Mouse (Mus musculus) midbrain, embryonic 16.5 days (tissue): Measurements from ENCODE around the gene Trim63. TPM values are rescaled to one million over a fixed set of nuclear protein-coding genes. Genes with fewer than 3 reads are reported as not detected.

Experiments used
- ATAC-seq: fragments of 200-750 bp; cut with Nextera tagmentation; 2 replicates; pipeline ENCODE4 v1.8.0; 2017; ENCODE audit warnings: moderate TSS enrichment
- H3K27ac ChIP-seq: fragments of 300-500 bp; sonication (generic); 2 replicates; pipeline ENCODE4 v1.5.1; 2014; ENCODE audit warnings: mild to moderate bottlenecking, low read length, mixed read lengths
- H3K27me3 ChIP-seq: fragments of 300-500 bp; sonication (generic); 2 replicates; pipeline ENCODE4 v1.6.1; 2014; ENCODE audit warnings: low read depth, low read length, mixed read lengths; ENCODE audit not compliant: control insufficient read depth, insufficient read depth
- H3K36me3 ChIP-seq: fragments of 300-500 bp; sonication (generic); 2 replicates; pipeline ENCODE4 v1.6.1; 2014; ENCODE audit warnings: mild to moderate bottlenecking, low read length, moderate library complexity, mixed read lengths; ENCODE audit not compliant: control insufficient read depth, insufficient read depth
- H3K4me1 ChIP-seq: fragments of 300-500 bp; sonication (generic); 2 replicates; pipeline ENCODE4 v1.6.1; 2014; ENCODE audit warnings: mild to moderate bottlenecking, low read length, mixed read lengths; ENCODE audit not compliant: control insufficient read depth, insufficient read depth
- H3K4me2 ChIP-seq: fragments of 300-500 bp; sonication (generic); 2 replicates; pipeline ENCODE4 v1.6.1; 2014; ENCODE audit warnings: mild to moderate bottlenecking, low read length, mixed read lengths
- H3K4me3 ChIP-seq: fragments of 300-500 bp; sonication (generic); 2 replicates; pipeline ENCODE4 v1.5.1; 2014; ENCODE audit warnings: low read depth, mild to moderate bottlenecking, low read length, moderate library complexity, mixed read lengths
- H3K9ac ChIP-seq: fragments of 300-500 bp; sonication (generic); 2 replicates; pipeline ENCODE4 v1.6.1; 2014; ENCODE audit warnings: low read depth, low read length, mixed read lengths
- H3K9me3 ChIP-seq: fragments of 300-500 bp; sonication (generic); replicated peaks from 2 replicates; pipeline ENCODE4 v1.6.1; 2014; ENCODE audit warnings: mild to moderate bottlenecking, low read length, mixed read lengths; ENCODE audit not compliant: control insufficient read depth, poor library complexity, severe bottlenecking
- WGBS: fragments of 180-500 bp; shearing (Covaris S2); extraction: QIAGEN DNeasy Blood & Tissue Kit; methylation state at CpG from one replicate; pipeline ENCODE4 v1.1.7; 2014; 5-methylcytosine and 5-hydroxymethylcytosine counted together
- polyA plus RNA-seq: library from polyadenylated mRNA; unstranded; fragments of >200 nt; fragmentation: Nextera tagmentation; extraction: Ambion mirVana; gene quantifications from 2 replicates; pipeline ENCODE4 v1.2.1, GENCODE M21; 2015

Trim63 gene
- polyA plus RNA-seq, 1 experiment from 2014 or later: 0.62 TPM

DNA sequence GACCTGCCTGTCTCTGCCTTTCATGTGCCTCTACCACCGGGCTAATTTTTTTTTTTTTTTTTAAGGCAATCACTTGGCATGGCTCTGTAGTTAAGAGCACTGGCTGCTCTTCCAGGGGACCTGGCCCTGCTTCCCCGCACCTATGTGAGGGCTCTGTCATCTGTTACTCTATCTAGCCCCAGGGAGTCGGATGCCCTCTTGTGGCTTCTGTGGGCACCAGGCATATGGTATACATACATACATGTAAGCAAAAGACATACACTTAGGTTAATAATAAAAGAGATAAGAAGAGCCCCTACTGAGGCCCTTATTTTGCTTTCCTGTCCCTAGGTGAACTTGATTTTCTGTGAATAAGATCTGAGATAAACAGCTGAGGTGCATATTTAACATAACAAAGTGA is 29.7 kb downstream of the Trim63 start:
- WGBS: 38% methylated on average over 3 of the region's 3 CpGs
- peaks cover 4% of the 10 kb centered on the region; the same call in 1 of the 2 replicates for H3K4me1 ChIP-seq
- no peak overlapping the region for H3K4me3 ChIP-seq
- no peak for ATAC-seq
- peaks cover 42% of the 10 kb centered on the region for H3K27me3 ChIP-seq
- H3K9ac ChIP-seq: no peak overlapping the region
- no peak overlapping the region for H3K4me2 ChIP-seq
- H3K27ac ChIP-seq: no peak overlapping the region
- no peaks in the 10 kb centered on the region for H3K36me3 ChIP-seq
- no peaks in the 10 kb centered on the region for H3K9me3 ChIP-seq

DNA sequence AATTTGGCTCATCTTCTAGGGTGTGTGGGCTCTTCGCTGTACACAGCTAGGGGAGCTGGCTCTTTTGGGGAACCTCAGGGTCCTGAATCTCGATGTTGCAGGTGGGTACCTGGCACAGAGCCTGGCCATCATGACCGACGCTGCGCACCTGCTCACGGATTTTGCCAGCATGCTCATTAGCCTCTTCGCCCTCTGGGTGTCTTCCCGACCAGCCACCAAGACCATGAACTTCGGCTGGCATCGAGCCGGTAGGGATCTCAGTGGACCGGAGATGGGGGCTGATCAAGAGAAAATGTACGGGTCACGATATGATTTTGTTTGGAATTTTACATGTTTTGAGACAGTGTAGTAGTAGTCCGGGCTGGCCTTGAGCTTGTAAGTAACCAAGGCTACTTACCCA is 30.9 kb downstream of the Trim63 start:
- Histone ChIP-seq H3K27me3 (peaks cover 42% of the 10 kb centered on the region), H3K36me3 (no peaks in the 10 kb centered on the region), H3K4me3 (no peak overlapping the region), H3K4me2 (no peak overlapping the region), H3K27ac (no peak overlapping the region), H3K9me3 (no peaks in the 10 kb centered on the region), H3K4me1 (peaks cover 4% of the 10 kb centered on the region; the same call in 1 of the 2 replicates), H3K9ac (no peak overlapping the region)
- WGBS: 91% methylated on average over 15 of the region's 15 CpGs
- no peak for ATAC-seq

DNA sequence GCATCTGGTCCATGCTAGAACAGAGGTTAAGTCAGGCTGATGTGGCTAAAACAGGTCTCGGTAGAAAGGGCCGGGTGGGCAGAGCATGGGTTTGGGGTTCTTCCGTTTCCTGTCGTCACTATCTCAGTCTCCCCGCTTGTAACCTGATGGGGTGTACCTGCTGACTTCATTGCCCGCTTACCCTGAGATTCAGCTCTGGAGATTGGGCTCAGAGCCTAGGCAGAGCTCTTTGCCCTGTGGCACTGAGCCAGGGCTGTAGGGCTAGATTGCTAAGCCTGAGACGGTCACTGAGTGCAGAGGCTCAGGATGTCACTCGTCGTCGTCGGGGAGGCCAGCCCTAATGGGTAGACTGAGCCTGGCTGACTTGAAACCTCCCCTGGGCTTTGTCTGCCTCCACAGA is 33.2 kb downstream of the Trim63 start:
- H3K9me3 ChIP-seq: no peaks in the 10 kb centered on the region
- 74% methylated on average over 11 of the region's 11 CpGs for WGBS
- ATAC-seq: no peak
- H3K27me3 ChIP-seq: peaks cover 25% of the 10 kb centered on the region
- no peak overlapping the region for H3K9ac ChIP-seq
- no peaks in the 10 kb centered on the region for H3K36me3 ChIP-seq
- H3K4me1 ChIP-seq: peaks cover 4% of the 10 kb centered on the region; the same call in 1 of the 2 replicates
- H3K4me3 ChIP-seq: no peak overlapping the region
- H3K27ac ChIP-seq: no peak overlapping the region
- no peak overlapping the region for H3K4me2 ChIP-seq

DNA sequence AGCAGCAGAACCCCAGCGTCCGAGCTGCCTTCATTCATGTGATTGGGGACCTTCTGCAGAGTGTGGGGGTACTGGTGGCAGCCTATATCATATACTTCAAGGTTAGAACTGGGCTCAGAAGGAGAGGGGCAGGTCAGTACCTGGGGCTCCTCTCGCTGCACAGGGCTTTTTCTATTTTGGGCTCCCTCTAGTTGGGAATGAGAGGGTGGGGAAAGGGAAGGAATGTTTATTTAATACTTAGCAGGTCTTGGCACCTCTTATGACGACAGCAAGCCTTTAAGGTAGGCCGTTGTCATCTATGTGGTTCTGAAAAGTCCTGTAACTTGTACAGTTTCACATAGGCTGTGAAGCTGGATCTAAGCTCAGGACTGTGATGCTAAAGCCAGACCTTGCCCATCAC is 33.6 kb downstream of the Trim63 start:
- WGBS: 85% methylated on average over 5 of the region's 5 CpGs

DNA sequence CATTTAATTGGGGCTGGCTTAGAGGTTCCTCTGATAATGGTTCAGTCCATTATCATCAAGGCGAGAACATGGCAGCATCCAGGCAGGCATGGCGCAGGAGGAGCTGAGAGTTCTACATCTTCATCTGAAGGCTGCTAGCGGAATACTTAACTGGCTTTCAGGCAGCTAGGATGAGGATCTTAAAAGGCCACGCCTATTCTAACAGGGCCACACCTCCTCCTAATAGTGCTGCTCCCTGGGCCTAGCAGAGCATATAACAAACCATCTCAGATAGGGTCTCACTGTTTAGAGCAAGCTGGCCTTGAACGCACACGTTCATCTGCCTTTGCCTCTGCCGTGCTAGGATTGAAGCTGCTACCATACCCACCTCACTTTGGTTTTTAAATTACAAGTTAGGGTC is 34.9 kb downstream of the Trim63 start:
- Histone ChIP-seq H3K9ac (no peak overlapping the region), H3K36me3 (no peaks in the 10 kb centered on the region), H3K27me3 (peaks cover 11% of the 10 kb centered on the region), H3K4me2 (no peak overlapping the region), H3K4me3 (no peak overlapping the region), H3K9me3 (no peaks in the 10 kb centered on the region), H3K27ac (no peak overlapping the region), H3K4me1 (no peaks in the 10 kb centered on the region)
- WGBS: 86% methylated on average over 7 of the region's 7 CpGs
- ATAC-seq: no peak

More for the DNA sequence above, 33.6 kb downstream of the Trim63 start:
- Histone ChIP-seq H3K4me2 (no peak overlapping the region), H3K4me3 (no peak overlapping the region), H3K4me1 (no peaks in the 10 kb centered on the region), H3K36me3 (no peaks in the 10 kb centered on the region), H3K9ac (no peak overlapping the region), H3K9me3 (no peaks in the 10 kb centered on the region), H3K27me3 (peaks cover 21% of the 10 kb centered on the region), H3K27ac (no peak overlapping the region)
- ATAC-seq: no peak

DNA sequence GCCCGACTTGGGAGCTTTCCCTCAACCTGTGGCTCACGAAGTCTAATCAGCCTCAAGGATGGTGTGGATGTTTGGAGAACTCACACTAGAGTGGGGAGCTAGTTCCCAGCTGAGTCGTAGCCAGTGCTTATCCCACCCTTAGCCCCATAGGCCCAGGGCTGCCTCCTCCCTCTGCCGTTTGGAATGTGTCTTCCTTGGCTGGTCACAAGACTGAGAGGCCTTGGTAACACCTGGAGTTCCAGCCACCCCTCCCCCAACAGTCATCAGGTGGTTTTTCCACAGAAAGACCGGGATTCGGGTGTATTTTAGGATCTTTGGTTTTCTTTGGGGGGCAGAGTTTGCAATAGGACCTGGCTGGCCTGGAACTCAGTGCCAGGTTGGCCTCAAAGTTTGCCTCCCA is 35.7 kb downstream of the Trim63 start:
- ATAC-seq: no peak
- WGBS: 86% methylated on average over 6 of the region's 6 CpGs

DNA sequence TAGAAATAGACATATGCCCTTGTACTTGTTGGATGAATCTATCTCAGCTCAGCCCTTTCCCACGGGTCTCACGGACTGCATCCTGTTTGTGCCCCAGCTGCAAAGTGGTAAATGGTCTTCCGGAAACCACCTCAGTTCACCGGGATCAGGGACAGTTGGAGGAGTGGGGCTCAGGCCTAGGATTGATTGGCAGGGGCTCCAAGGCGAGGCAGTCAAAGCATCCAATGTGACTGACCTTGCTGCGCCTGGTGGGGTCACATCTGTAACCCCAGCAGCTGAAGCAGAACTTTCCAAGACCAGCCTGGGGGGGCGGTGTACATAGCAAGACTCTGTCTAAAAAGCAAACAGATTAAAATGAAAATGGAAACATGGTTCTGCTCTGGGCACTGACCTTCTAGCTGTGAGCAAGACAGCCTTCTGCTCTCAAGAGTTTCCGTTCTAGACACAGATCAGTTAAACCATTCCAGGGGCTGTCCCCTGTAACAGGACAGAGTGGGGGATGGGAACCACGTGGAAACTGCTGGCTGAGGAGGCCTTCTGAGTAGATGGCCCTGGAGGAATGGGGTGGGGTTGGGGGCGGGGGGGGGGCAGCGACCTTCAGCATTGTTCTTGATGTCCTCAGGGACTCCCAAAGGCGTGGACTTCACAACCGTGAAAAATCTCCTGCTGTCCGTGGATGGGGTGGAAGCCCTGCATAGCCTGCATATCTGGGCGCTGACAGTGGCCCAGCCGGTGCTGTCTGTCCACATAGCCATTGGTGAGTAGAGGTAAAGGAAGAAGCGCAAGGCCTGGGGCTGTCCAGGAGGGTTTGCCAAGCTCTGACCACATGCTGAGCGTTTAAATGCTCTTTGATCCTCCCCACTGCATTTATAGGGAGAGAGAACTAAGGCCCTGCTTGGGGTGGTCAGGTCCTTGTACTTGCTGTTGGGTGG is 36.7 kb downstream of the Trim63 start:
- ATAC-seq: no peak
- Histone ChIP-seq H3K4me1 (no peaks in the 10 kb centered on the region; the same call in 1 of the 2 replicates), H3K4me3 (no peak overlapping the region), H3K36me3 (no peaks in the 10 kb centered on the region), H3K9me3 (no peaks in the 10 kb centered on the region), H3K27me3 (no peaks in the 10 kb centered on the region), H3K27ac (no peak overlapping the region), H3K9ac (no peak overlapping the region), H3K4me2 (no peak overlapping the region)
- 46% methylated on average over 18 of the region's 18 CpGs for WGBS

More for the DNA sequence above, 35.7 kb downstream of the Trim63 start:
- no peaks in the 10 kb centered on the region for H3K36me3 ChIP-seq
- no peak overlapping the region for H3K4me2 ChIP-seq
- H3K9ac ChIP-seq: no peak overlapping the region
- peaks cover 6% of the 10 kb centered on the region for H3K27me3 ChIP-seq
- H3K4me3 ChIP-seq: no peak overlapping the region
- H3K27ac ChIP-seq: no peak overlapping the region
- H3K4me1 ChIP-seq: no peaks in the 10 kb centered on the region
- no peaks in the 10 kb centered on the region for H3K9me3 ChIP-seq

DNA sequence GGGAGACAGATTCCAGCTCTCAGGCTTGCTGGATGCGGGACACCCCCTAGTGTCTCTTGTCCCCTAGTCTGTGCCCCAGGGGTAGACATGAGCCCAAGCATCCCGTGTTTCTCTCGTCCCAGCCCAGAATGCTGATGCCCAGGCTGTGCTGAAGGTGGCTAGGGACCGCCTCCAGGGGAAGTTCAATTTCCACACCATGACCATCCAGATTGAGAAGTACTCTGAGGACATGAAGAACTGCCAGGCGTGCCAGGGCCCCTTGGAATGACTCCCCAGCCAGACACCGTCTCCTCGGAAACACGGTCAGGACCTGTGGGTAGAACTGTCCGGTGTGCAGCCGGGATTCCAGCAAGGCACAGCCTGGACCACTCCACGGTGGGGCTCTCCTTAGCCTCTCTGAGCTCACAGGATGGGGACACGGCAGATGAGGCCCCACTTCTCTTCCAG is 37.4 kb downstream of the Trim63 start:
- H3K4me3 ChIP-seq: no peak overlapping the region
- H3K27ac ChIP-seq: no peak overlapping the region
- 62% methylated on average over 12 of the region's 12 CpGs for WGBS
- H3K4me2 ChIP-seq: no peak overlapping the region
- H3K9ac ChIP-seq: no peak overlapping the region
- H3K27me3 ChIP-seq: no peaks in the 10 kb centered on the region
- H3K4me1 ChIP-seq: peaks cover 4% of the 10 kb centered on the region; the same call in 1 of the 2 replicates
- no peak for ATAC-seq
- no peaks in the 10 kb centered on the region for H3K9me3 ChIP-seq
- no peaks in the 10 kb centered on the region for H3K36me3 ChIP-seq

DNA sequence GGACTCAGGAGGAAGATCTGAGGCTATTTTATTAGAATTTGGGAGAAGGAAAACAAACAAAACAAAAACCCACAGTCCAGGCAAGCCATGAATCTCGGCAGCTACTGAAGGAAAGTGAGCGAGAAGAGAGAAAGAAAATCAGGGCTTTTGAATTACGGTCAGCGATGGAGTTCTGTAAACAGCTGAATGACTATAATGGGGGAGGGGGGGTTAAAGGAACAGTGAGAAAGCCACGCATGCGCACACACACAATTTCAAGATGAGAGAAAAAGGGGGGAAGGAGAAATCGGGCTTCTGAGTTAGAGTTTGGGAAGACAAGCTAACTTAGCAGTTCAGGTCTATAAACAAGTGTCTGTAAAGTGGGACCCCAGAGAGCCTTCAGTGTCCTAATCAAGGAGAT is 38.0 kb downstream of the Trim63 start:
- Histone ChIP-seq H3K36me3 (no peaks in the 10 kb centered on the region), H3K4me1 (peaks cover 9% of the 10 kb centered on the region; the same call in 1 of the 2 replicates), H3K9ac (no peak overlapping the region), H3K27me3 (no peaks in the 10 kb centered on the region), H3K4me3 (no peak overlapping the region), H3K9me3 (no peaks in the 10 kb centered on the region), H3K4me2 (no peak overlapping the region), H3K27ac (no peak overlapping the region)
- 78% methylated on average over 7 of the region's 7 CpGs for WGBS
- ATAC-seq: no peak
